Mouse (Mus musculus) midbrain, embryonic 14.5 days (tissue): Measurements from ENCODE around the gene Wbp11. TPM values are rescaled to one million over a fixed set of nuclear protein-coding genes. Genes with fewer than 3 reads are reported as not detected.

Experiments used
- ATAC-seq: fragments of 200-750 bp; cut with Nextera tagmentation; 2 replicates; pipeline ENCODE4 v1.8.0; 2017; ENCODE audit warnings: moderate number of reproducible peaks, moderate library complexity; ENCODE audit not compliant: low FRiP score, low TSS enrichment
- DNase-seq: peaks from one replicate; pipeline ENCODE4 v3.0.0-alpha.2; 2015
- H3K27ac ChIP-seq: fragments of 300-500 bp; sonication (generic); replicated peaks from 2 replicates; pipeline ENCODE4 v1.5.1; 2014; ENCODE audit warnings: mild to moderate bottlenecking, low read depth, low read length, moderate library complexity
- H3K27me3 ChIP-seq: fragments of 300-500 bp; sonication (generic); 2 replicates; pipeline ENCODE4 v1.6.1; 2014; ENCODE audit warnings: low read length, control low read depth, mixed read lengths; ENCODE audit not compliant: control insufficient read depth, insufficient read depth
- H3K36me3 ChIP-seq: fragments of 300-500 bp; sonication (generic); 2 replicates; pipeline ENCODE4 v1.6.1; 2014; ENCODE audit warnings: low read length, control low read depth; ENCODE audit not compliant: control insufficient read depth, insufficient read depth
- H3K4me1 ChIP-seq: fragments of 300-500 bp; sonication (generic); 2 replicates; pipeline ENCODE4 v1.6.1; 2014; ENCODE audit warnings: mild to moderate bottlenecking, antibody characterized with exemption, low read length, control low read depth; ENCODE audit not compliant: control insufficient read depth, insufficient read depth
- H3K4me2 ChIP-seq: fragments of 300-500 bp; sonication (generic); 2 replicates; pipeline ENCODE4 v1.6.1; 2014; ENCODE audit warnings: mild to moderate bottlenecking, low read length, moderate library complexity
- H3K4me3 ChIP-seq: fragments of 300-500 bp; sonication (generic); replicated peaks from 2 replicates; pipeline ENCODE4 v1.5.1; 2014; ENCODE audit warnings: low read depth, low read length
- H3K9ac ChIP-seq: fragments of 300-500 bp; sonication (generic); replicated peaks from 2 replicates; pipeline ENCODE4 v1.6.1; 2014; ENCODE audit warnings: mild to moderate bottlenecking, low read length, moderate library complexity
- H3K9me3 ChIP-seq: fragments of 300-500 bp; sonication (generic); 2 replicates; pipeline ENCODE4 v1.6.1; 2016; ENCODE audit warnings: low read length, control low read depth, mixed read lengths; ENCODE audit not compliant: control insufficient read depth
- WGBS: fragments of 180-500 bp; shearing (Covaris S2); extraction: QIAGEN DNeasy Blood & Tissue Kit; methylation state at CpG from one replicate; pipeline ENCODE4 v1.1.7; 2014; 5-methylcytosine and 5-hydroxymethylcytosine counted together
- microRNA-seq: library from miRNA; unstranded; fragments of <30 nt; microRNA quantifications from one replicate; pipeline ENCODE4, GENCODE M21; 2016
- polyA plus RNA-seq: library from polyadenylated mRNA; unstranded; fragments of >200 nt; fragmentation: Nextera tagmentation; extraction: Ambion mirVana; gene quantifications from 2 replicates; pipeline ENCODE4 v1.2.1, GENCODE M21; 2014

Wbp11 gene
- polyA plus RNA-seq, 1 experiment from 2014 or later, result 88.1 TPM

GRCm38 (mm10) chr6:136763912-136764311 lies 64.1 kb downstream of the Wbp11 start:
- no peak overlapping the region for H3K4me3 ChIP-seq
- no peaks in the 10 kb centered on the region for H3K27me3 ChIP-seq
- no peaks in the 10 kb centered on the region for H3K9me3 ChIP-seq
- peak; percentile 15 for DNase-seq
- H3K27ac ChIP-seq, result no peak overlapping the region
- no peak overlapping the region for H3K9ac ChIP-seq
- no peak for ATAC-seq
- WGBS, result 88% methylated on average over 1 of the region's 1 CpGs
- H3K4me1 ChIP-seq, result no peaks in the 10 kb centered on the region
- no peaks in the 10 kb centered on the region for H3K36me3 ChIP-seq
- H3K4me2 ChIP-seq, result no peak overlapping the region

Small RNAs within 50 kb of the gene (microRNA-seq; reads per million reads assigned to microRNA genes)
- not detected for gene Gm44364

Other genes with a start within 250 kb of the Wbp11 start
- gene Plbd1, start 166.3 kb downstream of the Wbp11 start, polyA plus RNA-seq, result 0.20 and 0.50 TPM in 2 replicates
- 0.62 and 1.1 TPM in 2 replicates for gene Gucy2c, start 46.5 kb downstream of the Wbp11 start, polyA plus RNA-seq
- 1.2 TPM in 2 replicates for gene Hist4h4, start 23.8 kb downstream of the Wbp11 start, polyA plus RNA-seq
- gene H2afj, start 20.0 kb downstream of the Wbp11 start, polyA plus RNA-seq, result 101 and 116 TPM in 2 replicates
- 1.2 and 1.6 TPM in 2 replicates for gene BC049715, start 607 bp downstream of the Wbp11 start, polyA plus RNA-seq
- 0.14 and 0.34 TPM in 2 replicates for gene Smco3, start 7.2 kb upstream of the Wbp11 start, polyA plus RNA-seq
- not detected in 2 replicates for gene Art4, start 29.5 kb upstream of the Wbp11 start, polyA plus RNA-seq
- 0.65 and 3.5 TPM in 2 replicates for gene Mgp, start 47.6 kb upstream of the Wbp11 start, polyA plus RNA-seq
- not detected in 2 replicates for gene Erp27, start 93.9 kb upstream of the Wbp11 start, polyA plus RNA-seq
- gene Pde6h, start 95.6 kb upstream of the Wbp11 start, polyA plus RNA-seq, result not detected in 2 replicates
- 7.0 and 16.6 TPM in 2 replicates for gene Arhgdib, start 113.7 kb upstream of the Wbp11 start, polyA plus RNA-seq